Mouse (Mus musculus): ENCODE data around the gene Grap.

The Grap gene

DNA sequence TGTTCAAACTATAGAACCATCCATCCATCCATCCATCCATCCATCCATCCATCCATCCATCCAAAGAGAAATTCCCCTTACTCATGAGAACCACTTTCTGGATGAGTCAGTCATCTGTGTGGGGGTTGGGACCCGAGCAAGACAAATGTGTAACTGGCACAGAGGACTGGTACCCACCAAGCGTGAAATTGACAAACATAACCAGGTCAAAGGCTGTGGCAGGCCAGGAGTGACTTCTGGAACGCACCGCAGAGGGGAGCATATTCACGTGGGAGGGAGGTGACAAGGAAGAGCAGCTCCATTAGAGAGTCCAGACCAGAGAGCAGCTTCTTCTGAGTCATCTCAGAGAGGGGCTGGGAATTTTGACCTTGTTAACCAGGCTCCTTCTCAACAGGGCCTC lies 69.0 kb downstream of the Grap start:
- DNase-seq (ENCODE audit: low spot score in 2 of 2): no peak

Data from thymus, postnatal 10 days (tissue).